Mouse (Mus musculus) adrenal gland, adult 8-10 months (tissue): ENCODE data around the gene Chrnd. TPM values are rescaled to one million over a fixed set of nuclear protein-coding genes. Genes with fewer than 3 reads are reported as not detected.
A peak's percentile ranks its signal among the peaks of the same experiment; 100 is the strongest.

Experiments
- DNase-seq: peaks from one replicate; pipeline ENCODE4 v3.0.0; 2022
- total RNA-seq, 4 experiments: library from RNA; stranded (reverse); gene quantifications; 2 replicates each; pipeline ENCODE4 v1.2.4; 2022

Gene Chrnd
- total RNA-seq, 4 experiments from 2014 or later: not detected

- no peak for DNase-seq
Measured at GRCm38 (mm10) chr1:87232197-87232596, 41.8 kb downstream of the Chrnd start.

- DNase-seq: no peak
Measured at GRCm38 (mm10) chr1:87239056-87239455, 48.6 kb downstream of the Chrnd start.

- no peak for DNase-seq
Measured at GRCm38 (mm10) chr1:87243021-87243420, 52.6 kb downstream of the Chrnd start.

- DNase-seq: no peak
Measured at GRCm38 (mm10) chr1:87245430-87245829, 55.0 kb downstream of the Chrnd start.

GRCm38 (mm10) chr1:87245929-87246815 is 55.8 kb downstream of the Chrnd start:
- peak; percentile 75 for DNase-seq

Other genes starting within 250 kb of the Chrnd start
- not detected for gene Alppl2, start 100.7 kb upstream of the Chrnd start, total RNA-seq
- not detected for gene Alpi, start 89.0 kb upstream of the Chrnd start, total RNA-seq
- gene Akp3, start 65.6 kb upstream of the Chrnd start, total RNA-seq: not detected
- gene Ecel1, start 34.1 kb upstream of the Chrnd start, total RNA-seq: 10 to 100 TPM in 1 of 4 experiments, 1 to 10 TPM in 1, under 1 TPM in 2; 0.44 to 10.2 (median 4.1) TPM
- gene Prss56, start 7.3 kb upstream of the Chrnd start, total RNA-seq: not detected
- gene Chrng, start 14.1 kb downstream of the Chrnd start, total RNA-seq: not detected
- gene Eif4e2, start 23.3 kb downstream of the Chrnd start, total RNA-seq: 10 to 100 TPM; 69.8 to 78.4 (median 73.4) TPM
- gene Efhd1, start 73.8 kb downstream of the Chrnd start, total RNA-seq: 100 to 1,000 TPM; 293 to 561 (median 377) TPM
- 100 to 1,000 TPM in 2 of 4 experiments, 10 to 100 TPM in 2; 87.7 to 132 (median 106) TPM for gene Gigyf2, start 136.4 kb downstream of the Chrnd start, total RNA-seq
- under 1 TPM in 1 of 4 experiments, not detected in 3; 0.38 TPM for gene Kcnj13, start 204.1 kb downstream of the Chrnd start, total RNA-seq